Mouse (Mus musculus) MEL-GATA-1-ER (cell line): ENCODE results near the gene Map3k3.

ENCODE experiments used
- DNase-seq: peaks from one replicate; pipeline ENCODE4 v3.0.0-alpha.2; 2012; ENCODE audit warnings: low read depth; ENCODE audit errors: extremely low read depth

The Map3k3 gene

GRCm38 (mm10) chr11:106158081-106158929 lies 73.9 kb downstream of the Map3k3 start:
- DNase-seq: no peak

GRCm38 (mm10) chr11:106158930-106159215 lies 74.5 kb downstream of the Map3k3 start:
- no peak for DNase-seq

- DNase-seq: peak; percentile 49
These were observed 75.0 kb downstream of the Map3k3 start for GRCm38 (mm10) chr11:106159216-106159920.

GRCm38 (mm10) chr11:106159921-106160840 lies 75.8 kb downstream of the Map3k3 start:
- DNase-seq: peak; percentile 36

- no peak for DNase-seq
These were observed 76.7 kb downstream of the Map3k3 start, which contains the start of the genes Gm10840 and Limd2 for GRCm38 (mm10) chr11:106160841-106161721. Gene Gm10840 (plus strand): TSS chr11:106160850. Gene Limd2 (minus strand): TSS chr11:106160860.

- DNase-seq: no peak
These were observed 77.8 kb downstream of the Map3k3 start for GRCm38 (mm10) chr11:106162237-106162636.

GRCm38 (mm10) chr11:106163546-106163945 lies 79.1 kb downstream of the Map3k3 start:
- no peak for DNase-seq

- DNase-seq: no peak
These were observed 80.3 kb downstream of the Map3k3 start for GRCm38 (mm10) chr11:106164601-106165180.

- DNase-seq: no peak
These were observed 83.0 kb downstream of the Map3k3 start for GRCm38 (mm10) chr11:106167435-106167834.

GRCm38 (mm10) chr11:106170807-106171206 lies 86.4 kb downstream of the Map3k3 start:
- DNase-seq: no peak

- peak; percentile 39 for DNase-seq
These were observed 88.8 kb downstream of the Map3k3 start for GRCm38 (mm10) chr11:106173228-106173627.

- no peak for DNase-seq
These were observed 90.0 kb downstream of the Map3k3 start for GRCm38 (mm10) chr11:106174372-106174771.

- DNase-seq: no peak
These were observed 90.7 kb downstream of the Map3k3 start for GRCm38 (mm10) chr11:106175081-106175480.

- DNase-seq: no peak
These were observed 92.0 kb downstream of the Map3k3 start for GRCm38 (mm10) chr11:106176372-106176771.

GRCm38 (mm10) chr11:106178036-106178782 lies 93.8 kb downstream of the Map3k3 start:
- peak; percentile 29 for DNase-seq

GRCm38 (mm10) chr11:106179711-106180448 lies 95.5 kb downstream of the Map3k3 start:
- no peak for DNase-seq

- no peak for DNase-seq
These were observed 96.0 kb downstream of the Map3k3 start for GRCm38 (mm10) chr11:106180449-106180801.

GRCm38 (mm10) chr11:106187326-106187725 lies 102.9 kb downstream of the Map3k3 start:
- no peak for DNase-seq

- peak; percentile 29 for DNase-seq
These were observed 107.3 kb downstream of the Map3k3 start for GRCm38 (mm10) chr11:106191716-106192115.
